16 mouse cellular contexts compared by ENCODE assay signal in the genomic region with DNA sequence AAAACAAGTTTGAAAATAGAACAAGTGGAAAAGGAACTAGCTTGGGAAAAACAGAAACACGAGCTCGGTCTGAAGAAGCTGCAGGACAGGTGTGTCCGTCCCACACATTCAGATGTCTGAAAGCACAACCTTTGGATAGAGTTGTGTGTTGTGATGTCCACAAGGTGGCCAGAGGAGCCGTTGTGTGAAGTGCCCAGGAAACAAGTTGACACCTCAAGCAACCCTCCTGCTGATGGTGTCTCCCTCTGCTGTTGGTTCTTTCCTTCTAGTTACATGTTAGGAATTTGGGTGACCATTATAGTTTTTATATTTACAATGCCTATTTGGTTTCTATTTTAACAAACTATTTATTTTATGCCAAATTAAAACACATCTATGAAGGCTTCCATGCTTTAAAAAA. TPM values are rescaled to one million over a fixed set of nuclear protein-coding genes. Genes with fewer than 3 reads are reported as not detected.
DNase-seq lines count a peak whose midpoint lies in the region; ATAC-seq and TF ChIP-seq lines count a peak whose summit lies in the region.
"Had no signal": no experiment of that assay in that cellular context is flagged by ENCODE, and none has a peak within 500 bp of the region (broad histone marks: within the 10 kb centered on the region; RNA-seq: fewer than 3 reads in every experiment).

No protein-coding gene starts in this region.

- no peak for TF ChIP-seq POLR2A in cerebellum, adult 2 months (IDR thresholded peaks at IDR 0.05; ENCODE audit: borderline replicate concordance, insufficient read depth, low read length)
- no peak for TF ChIP-seq POLR2A in CH12.LX (IDR thresholded peaks at IDR 0.05; ENCODE audit: low read depth, low read length)

- no peak overlapping the region for H3K4me3 ChIP-seq in cerebellum, adult 2 months (replicated peaks; ENCODE audit: insufficient read depth, low read depth, low read length)
- no peak overlapping the region for H3K4me3 ChIP-seq in kidney, postnatal 0 days (replicated peaks; ENCODE audit: low read depth, low read length)
- no peak overlapping the region for H3K4me3 ChIP-seq in CH12.LX (replicated peaks in 1 of 3; ENCODE audit: low read depth in 2 of 3, low read length in 2 of 3, poor library complexity in 1 of 3)
- H3K4me3 ChIP-seq in brown adipose tissue, adult 24 weeks (ENCODE audit: insufficient read depth, low read depth, low read length), result peak overlapping the region; percentile 12; the same call in 1 of the 2 replicates
- H3K4me3 ChIP-seq: hindbrain, embryonic 12.5 days; limb, embryonic 15.5 days had no signal

- peak in 1 of 2 experiments; percentile 9 for DNase-seq in cerebellum, adult 2 months
- no peak for DNase-seq in cerebellum, postnatal 36 days
- peak; percentile 12 for DNase-seq in kidney, postnatal 0 days (ENCODE audit: low spot score)
- no peak for DNase-seq in kidney, adult 11 months
- peak; percentile 37 for DNase-seq in CH12.LX (ENCODE audit: extremely low read depth)
- DNase-seq in adrenal gland, adult (ENCODE audit: inconsistent age in 2 of 2, low spot score in 1 of 2), result no peak
- no peak for DNase-seq in layer of hippocampus, postnatal 25 days (ENCODE audit: extremely low spot score in 1 of 2, low spot score in 1 of 2)
- DNase-seq: B cell, adult 2 months; gastrocnemius, postnatal 25 days; kidney, adult 2 months; thymus, postnatal 36 days had no signal

- H3K9me3 ChIP-seq in kidney, postnatal 0 days (replicated peaks; ENCODE audit: low read length), result no peaks in the 10 kb centered on the region
- no peaks in the 10 kb centered on the region for H3K9me3 ChIP-seq in CH12.LX (replicated peaks; ENCODE audit: low read length)
- H3K9me3 ChIP-seq: hindbrain, embryonic 12.5 days; limb, embryonic 15.5 days had no signal

- peak; percentile 52 for TF ChIP-seq RAD21 in CH12.LX (IDR thresholded peaks at IDR 0.05; ENCODE audit: low read depth, low read length)

- H3K4me1 ChIP-seq in cerebellum, adult 2 months (ENCODE audit: control insufficient read depth, insufficient read depth, low read length), result no peaks in the 10 kb centered on the region
- H3K4me1 ChIP-seq in kidney, postnatal 0 days (replicated peaks; ENCODE audit: insufficient read depth, low read length), result no peaks in the 10 kb centered on the region
- H3K4me1 ChIP-seq in CH12.LX (ENCODE audit: control insufficient read depth in 1 of 2, insufficient read depth in 2 of 2), result no peaks in the 10 kb centered on the region
- H3K4me1 ChIP-seq in brown adipose tissue, adult 24 weeks (ENCODE audit: control insufficient read depth, insufficient read depth, insufficient read length, low read length), result no peaks in the 10 kb centered on the region
- H3K4me1 ChIP-seq: hindbrain, embryonic 12.5 days; limb, embryonic 15.5 days had no signal

- H3K27me3 ChIP-seq in cerebellum, adult 2 months (ENCODE audit: control insufficient read depth, insufficient read depth, low read length), result no peaks in the 10 kb centered on the region
- H3K27me3 ChIP-seq in kidney, postnatal 0 days (ENCODE audit: insufficient read depth, low read length), result no peaks in the 10 kb centered on the region
- no peaks in the 10 kb centered on the region for H3K27me3 ChIP-seq in CH12.LX (replicated peaks)
- H3K27me3 ChIP-seq: hindbrain, embryonic 12.5 days; limb, embryonic 15.5 days had no signal

- no peaks in the 10 kb centered on the region for H3K79me2 ChIP-seq in CH12.LX (replicated peaks; ENCODE audit: control insufficient read depth, extremely low read depth, insufficient read depth, poor library complexity, severe bottlenecking)

- H3K4me2 ChIP-seq in kidney, postnatal 0 days (ENCODE audit: low read length), result no peak overlapping the region
- H3K4me2 ChIP-seq in CH12.LX (ENCODE audit: insufficient read depth, low read depth, poor library complexity, severe bottlenecking), result no peak overlapping the region
- H3K4me2 ChIP-seq: hindbrain, embryonic 12.5 days; limb, embryonic 15.5 days had no signal

- no peak for ATAC-seq in kidney, postnatal 0 days (replicated peaks; ENCODE audit: low FRiP score, low read depth)
- ATAC-seq: forebrain, embryonic 16.5 days had no signal

- dilution Hi-C loops in CH12.LX (cut with MboI; ENCODE audit: extremely low pct_ligation_motif_present, extremely low pct_unique_long_range_greater_than_20kb, low sequenced_read_pairs), result no loop called here

- TF ChIP-seq CTCF in cerebellum, adult 2 months (IDR thresholded peaks at IDR 0.05; ENCODE audit: borderline replicate concordance, insufficient read depth, low read depth, low read length), result peak; percentile 34; the same call in 1 of the 2 replicates
- peak; percentile 55 for TF ChIP-seq CTCF in kidney, postnatal 0 days (IDR thresholded peaks at IDR 0.05; ENCODE audit: low read depth)
- TF ChIP-seq CTCF in CH12.LX (conservative IDR thresholded peaks at IDR 0.05 in 1 of 2, IDR thresholded peaks at IDR 0.05 in 1 of 2; ENCODE audit: low read depth in 2 of 2, low read length in 2 of 2), result peak in 1 of 2 experiments; percentile 87; a peak in 2 of 4 replicates

- no peak for TF ChIP-seq EP300 in CH12.LX (IDR thresholded peaks at IDR 0.05; ENCODE audit: low read length)

- in situ Hi-C loops in CH12.LX (cut with MboI; ENCODE audit: low pct_ligation_motif_present, low pct_unique_long_range_greater_than_20kb, low sequenced_read_pairs), result no loop called here

- no peaks in the 10 kb centered on the region for H3K36me3 ChIP-seq in kidney, postnatal 0 days (ENCODE audit: insufficient read depth, low read length)
- no peaks in the 10 kb centered on the region for H3K36me3 ChIP-seq in CH12.LX (replicated peaks in 1 of 2; ENCODE audit: control insufficient read depth in 1 of 2, insufficient read depth in 1 of 2, low read length in 1 of 2)
- H3K36me3 ChIP-seq: hindbrain, embryonic 12.5 days; limb, embryonic 15.5 days had no signal

- H3K27ac ChIP-seq in cerebellum, adult 2 months (ENCODE audit: insufficient read depth, low read length), result no peak overlapping the region
- H3K27ac ChIP-seq in kidney, postnatal 0 days, result no peak overlapping the region
- H3K27ac ChIP-seq in CH12.LX (ENCODE audit: insufficient read depth, low read depth), result no peak overlapping the region
- H3K27ac ChIP-seq in brown adipose tissue, adult 24 weeks (replicated peaks; ENCODE audit: low read depth, low read length), result no peak overlapping the region
- H3K27ac ChIP-seq: hindbrain, embryonic 12.5 days; limb, embryonic 15.5 days had no signal

- H3K9ac ChIP-seq in kidney, postnatal 0 days (ENCODE audit: low read depth, low read length), result no peak overlapping the region
- no peak overlapping the region for H3K9ac ChIP-seq in CH12.LX (ENCODE audit: insufficient read depth, low read depth)
- H3K9ac ChIP-seq: hindbrain, embryonic 12.5 days; limb, embryonic 15.5 days had no signal

- 48% methylated on average over 4 of the region's 4 CpGs for WGBS in cerebellum, adult 2 months
- 62% methylated on average over 4 of the region's 4 CpGs for WGBS in kidney, postnatal 0 days

TF ChIP-seq in CH12.LX, 34 proteins besides CTCF, POLR2A, EP300 and RAD21:
- TF ChIP-seq ZC3H11A (IDR thresholded peaks at IDR 0.05; ENCODE audit: low read depth, low read length) (no peak), SIN3A (IDR thresholded peaks at IDR 0.05; ENCODE audit: low read length) (0 out of 2 replicates have a peak, but pooled peaks have one; percentile 28), IRF4 (IDR thresholded peaks at IDR 0.05; ENCODE audit: low read depth, low read length) (no peak), ZKSCAN1 (IDR thresholded peaks at IDR 0.05; ENCODE audit: borderline replicate concordance, low read depth, low read length) (no peak), MAZ (IDR thresholded peaks at IDR 0.05; ENCODE audit: low read depth, low read length) (no peak), NELFE (IDR thresholded peaks at IDR 0.05; ENCODE audit: low read depth, low read length) (no peak), SMC3 (IDR thresholded peaks at IDR 0.05; ENCODE audit: low read depth, low read length) (peak; percentile 75), HCFC1 (IDR thresholded peaks at IDR 0.05; ENCODE audit: low read depth, low read length) (no peak)

RNA-seq across cellular contexts. Expression of a gene that starts 40.9 kb away (rescaled TPM):
- polyA plus RNA-seq in cerebellum, adult 2 months (2012; rRNA removed), result 1.5 and 2.5 TPM in 2 replicates
- polyA plus RNA-seq in kidney, postnatal 0 days (2015; fragmentation: Nextera tagmentation; extraction: Ambion mirVana), result 0.50 and 0.53 TPM in 2 replicates
- total RNA-seq in CH12.LX (2012; rRNA removed), result not detected in 2 replicates
- total RNA-seq in CH12.LX (2014; rRNA removed), result not detected in 2 replicates
- polyA plus RNA-seq in CH12.LX (2012; ENCODE audit: insufficient read length, low read depth), result not detected in 2 replicates
- not detected in 2 replicates for polyA plus RNA-seq in brown adipose tissue, adult 24 weeks (2012; ENCODE audit: insufficient read depth, insufficient read length, missing spikeins)
- total RNA-seq in layer of hippocampus, postnatal 25 days (2021), result 1 to 10 TPM; 5.7 to 9.8 TPM
- total RNA-seq: gastrocnemius, postnatal 25 days had no signal
- polyA plus RNA-seq: small intestine, adult 2 months had no signal

Comparison
In these comparisons a context has a peak if more than half of its experiments do, and no peak if none do; other contexts are left out.
1. DNase-seq: peak in kidney, postnatal 0 days (single experiment) and CH12.LX (single experiment); none in cerebellum, postnatal 36 days (0 of 2), kidney, adult 11 months (single experiment), adrenal gland, adult (0 of 2) and layer of hippocampus, postnatal 25 days (0 of 2).